Mouse (Mus musculus) embryonic facial prominence, embryonic 10.5 days (tissue): ENCODE data around the gene Rad51c. TPM values are rescaled to one million over a fixed set of nuclear protein-coding genes. Genes with fewer than 3 reads are reported as not detected.

Source experiments
- DNase-seq: peaks from one replicate; pipeline ENCODE4 v3.0.0-alpha.2; 2017; ENCODE audit warnings: low spot score
- H3K27ac ChIP-seq: fragments of 300-500 bp; sonication (generic); replicated peaks from 2 replicates; pipeline ENCODE4 v1.5.1; 2016; ENCODE audit warnings: mild to moderate bottlenecking
- H3K27me3 ChIP-seq: fragments of 300-500 bp; sonication (generic); replicated peaks from 2 replicates; pipeline ENCODE4 v1.6.1; 2016; ENCODE audit warnings: low read depth, mild to moderate bottlenecking; ENCODE audit not compliant: poor library complexity, severe bottlenecking
- H3K36me3 ChIP-seq: fragments of 300-500 bp; sonication (generic); replicated peaks from 2 replicates; pipeline ENCODE4 v1.6.1; 2016; ENCODE audit warnings: mild to moderate bottlenecking, moderate library complexity
- H3K4me1 ChIP-seq: fragments of 300-500 bp; sonication (generic); 2 replicates; pipeline ENCODE4 v1.6.1; 2016
- H3K4me3 ChIP-seq: fragments of 300-500 bp; sonication (generic); 2 replicates; pipeline ENCODE4 v1.5.1; 2016; ENCODE audit warnings: mild to moderate bottlenecking, moderate library complexity
- H3K9me3 ChIP-seq: fragments of 300-500 bp; sonication (generic); 2 replicates; pipeline ENCODE4 v1.6.1; 2016; ENCODE audit warnings: mild to moderate bottlenecking
- WGBS: fragments of 180-500 bp; shearing (Covaris S2); methylation state at CpG from one replicate; pipeline ENCODE4 v1.1.7; 2016; 5-methylcytosine and 5-hydroxymethylcytosine counted together
- polyA plus RNA-seq: library from polyadenylated mRNA; unstranded; fragments of >200 nt; fragmentation: Nextera tagmentation; extraction: Ambion mirVana; gene quantifications from 2 replicates; pipeline ENCODE4 v1.2.1, GENCODE M21; 2016

Gene Rad51c
- polyA plus RNA-seq, 1 experiment from 2014 or later = 11.9 TPM

DNA sequence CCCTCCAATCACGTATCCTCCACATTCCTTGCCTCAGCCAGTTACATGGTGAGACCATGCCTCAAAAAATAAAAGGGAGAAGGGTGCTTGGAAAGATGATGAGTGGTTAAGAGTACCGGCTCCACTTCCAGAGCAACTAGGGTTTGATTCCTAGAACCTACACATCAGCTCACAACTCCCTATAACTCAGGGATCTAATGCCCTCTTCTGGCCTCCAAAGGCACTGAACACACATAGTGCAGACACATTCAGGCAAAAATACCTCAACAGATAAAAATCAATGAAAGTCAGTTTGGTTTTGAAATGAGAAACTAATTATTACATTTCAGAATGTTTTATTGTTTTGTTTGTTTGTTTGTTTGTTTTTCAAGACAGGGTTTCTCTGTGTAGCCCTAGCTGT, 6.4 kb downstream of the Rad51c start:
- WGBS = 88% methylated on average over 2 of the region's 2 CpGs
- no peaks in the 10 kb centered on the region for H3K27me3 ChIP-seq
- DNase-seq = no peak
- H3K36me3 ChIP-seq = peaks cover 44% of the 10 kb centered on the region
- H3K9me3 ChIP-seq = no peaks in the 10 kb centered on the region
- H3K27ac ChIP-seq = no peak overlapping the region
- no peaks in the 10 kb centered on the region for H3K4me1 ChIP-seq
- H3K4me3 ChIP-seq = no peak overlapping the region

DNA sequence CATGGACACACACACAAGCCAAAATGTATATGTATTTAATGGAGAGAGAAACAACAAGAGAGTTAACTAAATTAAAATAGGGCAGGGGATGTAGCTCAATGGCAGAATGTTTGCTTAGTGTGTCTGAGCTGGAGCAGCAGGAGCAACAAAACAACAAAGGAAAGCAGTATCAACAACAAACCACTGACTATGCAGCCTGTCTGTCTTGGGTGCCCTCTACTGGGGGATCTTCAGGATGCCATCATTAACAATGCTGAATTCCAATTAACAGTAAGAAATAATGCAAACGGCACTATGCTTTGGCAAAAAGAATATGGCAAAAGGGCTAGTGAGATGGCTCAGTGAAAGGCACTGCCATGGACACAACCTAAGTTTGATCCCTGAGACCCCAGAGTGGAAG, 10.9 kb downstream of the Rad51c start:
- H3K27ac ChIP-seq = no peak overlapping the region
- no peaks in the 10 kb centered on the region for H3K27me3 ChIP-seq
- H3K9me3 ChIP-seq = no peaks in the 10 kb centered on the region
- no peaks in the 10 kb centered on the region for H3K4me1 ChIP-seq
- H3K4me3 ChIP-seq = no peak overlapping the region
- WGBS = 47% methylated on average over 1 of the region's 1 CpGs
- H3K36me3 ChIP-seq = peaks cover 38% of the 10 kb centered on the region
- peak; percentile 18 for DNase-seq

DNA sequence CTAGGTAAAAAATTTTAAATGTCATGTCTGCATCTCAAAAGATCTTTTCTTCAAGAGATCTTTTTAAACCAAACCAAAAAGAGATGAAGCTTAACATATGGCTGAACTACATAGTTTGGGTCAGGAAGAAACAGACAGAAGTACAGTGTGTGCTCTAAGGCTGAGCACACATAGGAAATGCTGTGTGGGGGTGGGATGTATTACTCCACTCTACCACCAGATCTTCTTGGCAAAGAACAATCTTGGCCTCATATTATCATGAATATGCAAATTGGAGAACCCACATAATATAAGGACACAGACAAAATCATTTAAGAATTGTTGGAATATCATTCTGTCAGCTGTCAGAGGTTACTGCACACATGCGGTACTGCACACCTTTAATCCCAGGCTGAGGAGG, 19.1 kb downstream of the Rad51c start:
- no peak for DNase-seq
- H3K4me1 ChIP-seq = no peaks in the 10 kb centered on the region
- WGBS = 98% methylated on average over 1 of the region's 1 CpGs
- no peak overlapping the region for H3K4me3 ChIP-seq
- H3K9me3 ChIP-seq = no peaks in the 10 kb centered on the region
- H3K27ac ChIP-seq = no peak overlapping the region
- peaks cover 9% of the 10 kb centered on the region for H3K36me3 ChIP-seq
- no peaks in the 10 kb centered on the region for H3K27me3 ChIP-seq

DNA sequence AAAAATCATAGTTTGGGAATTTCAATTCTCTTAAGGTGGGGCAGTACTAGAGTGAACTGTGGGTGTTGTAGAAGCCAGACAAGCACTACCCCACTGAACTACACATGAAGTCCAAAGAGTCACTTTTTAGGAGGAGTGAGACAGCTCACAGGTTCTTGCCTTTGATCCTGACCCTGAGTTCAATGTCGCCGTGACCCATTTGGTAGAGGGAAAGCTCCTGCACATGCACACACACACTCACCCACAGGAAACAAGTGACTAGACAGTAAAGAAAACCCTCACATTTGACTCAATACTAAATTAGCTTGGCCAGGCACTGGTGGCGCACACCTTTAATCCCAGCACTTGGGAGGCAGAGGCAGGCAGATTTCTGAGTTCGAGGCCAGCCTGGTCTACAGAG, 20.2 kb downstream of the Rad51c start:
- Histone ChIP-seq H3K36me3 (peaks cover 14% of the 10 kb centered on the region; the same call in 1 of the 2 replicates), H3K27me3 (no peaks in the 10 kb centered on the region), H3K4me1 (peaks cover 6% of the 10 kb centered on the region), H3K4me3 (no peak overlapping the region), H3K27ac (no peak overlapping the region), H3K9me3 (no peaks in the 10 kb centered on the region)
- DNase-seq = no peak
- 92% methylated on average over 4 of the region's 4 CpGs for WGBS

DNA sequence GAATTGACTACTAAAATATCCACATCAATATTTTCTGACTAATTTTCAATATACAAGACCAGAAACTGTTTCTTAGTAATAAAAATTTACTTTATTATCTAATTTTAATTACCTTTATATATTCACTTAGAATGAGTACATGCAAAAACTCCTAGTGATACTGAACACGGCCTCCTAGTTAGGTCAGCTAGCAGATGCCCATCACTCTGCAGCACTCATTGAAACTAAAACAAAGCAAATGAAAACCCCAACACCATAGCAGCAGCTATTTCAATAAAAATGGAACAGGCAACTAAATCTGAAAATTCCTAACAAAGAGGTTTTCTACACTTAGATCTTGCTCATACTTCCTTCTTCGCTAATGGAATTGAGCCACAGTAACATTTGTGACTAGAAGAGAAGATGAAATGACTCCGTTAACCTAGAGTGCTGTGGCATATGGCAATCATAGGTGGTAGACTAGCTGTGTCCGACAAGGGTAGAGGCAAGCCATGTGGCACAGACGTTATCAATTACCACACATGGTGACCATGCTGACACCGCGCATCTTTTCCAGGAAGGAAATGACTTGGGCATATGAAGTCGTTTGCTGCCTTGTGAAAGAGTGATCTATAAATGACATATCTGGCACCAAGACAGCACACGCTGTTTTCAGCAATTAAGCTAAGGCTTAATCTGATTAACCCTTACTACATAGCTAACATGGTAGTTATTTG, 36.7 kb downstream of the Rad51c start:
- H3K9me3 ChIP-seq = no peaks in the 10 kb centered on the region
- H3K27ac ChIP-seq = no peak overlapping the region
- no peaks in the 10 kb centered on the region for H3K36me3 ChIP-seq
- no peaks in the 10 kb centered on the region for H3K4me1 ChIP-seq
- no peaks in the 10 kb centered on the region for H3K27me3 ChIP-seq
- DNase-seq = peak; percentile 21
- H3K4me3 ChIP-seq = no peak overlapping the region
- WGBS = 61% methylated on average over 9 of the region's 9 CpGs

DNA sequence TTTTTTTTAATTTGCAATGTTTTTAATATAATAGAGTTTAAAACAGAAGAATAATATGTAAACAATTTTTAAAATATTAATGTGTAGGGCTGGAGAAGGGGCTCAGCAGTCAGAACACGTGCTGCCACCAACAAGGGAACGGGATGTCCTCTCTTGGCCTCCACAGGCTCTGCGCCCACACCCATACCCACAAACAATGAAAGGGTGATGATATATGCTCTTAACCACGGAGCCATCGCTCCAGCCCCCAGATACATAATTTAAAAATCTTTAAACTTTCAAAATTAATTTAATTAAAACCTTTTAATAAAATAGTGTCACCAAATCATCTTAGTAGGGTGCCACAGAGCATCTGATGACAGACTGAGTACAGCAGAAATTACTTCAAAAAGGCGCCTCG, 37.7 kb downstream of the Rad51c start:
- DNase-seq = no peak
- no peaks in the 10 kb centered on the region for H3K27me3 ChIP-seq
- H3K36me3 ChIP-seq = no peaks in the 10 kb centered on the region
- no peaks in the 10 kb centered on the region for H3K9me3 ChIP-seq
- no peak overlapping the region for H3K27ac ChIP-seq
- WGBS = 88% methylated on average over 7 of the region's 7 CpGs
- no peaks in the 10 kb centered on the region for H3K4me1 ChIP-seq
- H3K4me3 ChIP-seq = no peak overlapping the region

DNA sequence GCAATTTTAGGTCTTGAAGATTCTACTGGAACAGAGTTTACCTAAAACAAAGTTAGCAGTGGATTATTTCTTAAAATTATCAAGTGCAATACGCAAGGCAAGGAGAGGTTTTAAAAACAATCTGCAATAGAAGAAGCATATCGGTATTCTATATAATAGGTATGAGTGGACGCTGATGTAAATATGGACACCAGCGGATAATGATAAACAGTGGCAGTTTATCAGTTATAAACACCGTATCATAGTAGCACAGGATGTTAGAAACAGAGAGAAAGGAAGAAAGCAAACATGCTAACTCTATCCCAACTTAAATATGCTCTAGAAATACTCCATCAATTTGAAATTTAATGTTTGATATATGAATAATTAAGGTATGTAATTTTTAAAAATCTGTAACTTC, 39.6 kb downstream of the Rad51c start:
- WGBS = 92% methylated on average over 5 of the region's 5 CpGs

DNA sequence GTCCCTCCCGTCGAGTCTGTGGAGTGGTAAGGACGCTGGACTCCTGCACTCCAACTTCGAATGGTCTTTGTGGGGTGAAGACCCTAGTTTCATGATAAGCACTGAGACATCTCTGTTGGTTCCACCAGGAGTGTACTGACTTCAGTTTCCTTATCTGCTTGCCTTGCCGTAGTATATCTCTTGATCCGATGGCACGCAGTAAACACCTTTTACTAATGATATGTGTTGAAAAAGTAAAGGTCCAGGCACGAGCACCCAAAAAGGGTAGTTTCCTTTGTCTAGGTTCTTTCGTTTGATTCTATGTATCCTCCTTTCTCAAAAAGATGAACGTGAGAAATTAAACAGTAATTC, 45.5 kb downstream of the Rad51c start:
- Histone ChIP-seq H3K27ac (peak overlapping the region; percentile 80), H3K4me1 (peaks cover 15% of the 10 kb centered on the region)
- 19% methylated on average over 10 of the region's 10 CpGs for WGBS

More for the DNA sequence above, 39.6 kb downstream of the Rad51c start:
- Histone ChIP-seq H3K4me1 (no peaks in the 10 kb centered on the region), H3K27ac (no peak overlapping the region), H3K36me3 (no peaks in the 10 kb centered on the region), H3K9me3 (no peaks in the 10 kb centered on the region), H3K27me3 (peaks cover 12% of the 10 kb centered on the region), H3K4me3 (no peak overlapping the region)
- DNase-seq = no peak

DNA sequence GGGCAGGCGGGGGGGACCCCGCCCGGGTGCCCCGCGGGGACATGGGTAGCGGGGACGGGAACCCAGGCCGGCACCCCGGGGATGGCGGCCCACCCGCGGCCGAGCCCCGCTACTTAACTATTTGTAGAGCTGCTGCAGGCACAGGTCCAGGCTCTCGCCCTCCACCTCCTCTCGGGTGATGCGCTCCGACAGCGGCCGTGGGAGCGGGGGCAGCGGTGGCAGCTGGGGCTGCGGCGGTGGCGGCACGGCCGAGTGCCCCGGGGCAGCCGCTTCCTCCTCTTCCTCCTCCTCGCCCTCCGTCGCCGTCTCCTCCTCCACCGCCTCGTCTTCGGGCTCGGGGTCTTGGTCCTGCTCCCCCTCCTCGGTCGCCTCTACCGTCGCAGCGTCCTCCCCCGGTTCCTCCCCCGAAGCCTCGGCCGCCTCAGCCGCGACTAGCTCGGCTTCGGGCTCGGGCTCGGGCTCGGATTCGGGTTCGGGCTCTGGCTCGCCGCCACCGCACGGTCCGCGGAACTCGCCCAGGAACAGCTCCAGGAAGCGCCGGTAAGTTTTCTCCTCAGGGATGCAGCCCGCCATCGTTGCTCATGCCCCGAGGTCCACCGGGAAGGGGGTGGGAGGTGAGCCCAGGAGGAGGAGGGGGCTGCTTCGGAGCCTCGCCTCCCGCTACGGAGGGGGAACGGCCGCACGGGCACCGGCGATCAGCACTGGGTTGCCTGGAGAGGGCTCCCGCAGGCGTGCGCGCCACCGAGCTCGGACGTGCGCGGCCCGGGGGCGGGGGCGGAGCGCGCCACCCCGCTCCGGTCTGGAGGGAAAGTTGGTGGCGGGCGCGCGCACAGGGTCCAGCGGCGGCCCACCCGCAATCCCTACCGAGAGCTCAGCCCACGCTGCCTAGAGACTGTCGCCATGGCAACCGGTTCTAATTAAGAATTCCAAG, 46.2 kb downstream of the Rad51c start, which contains the start of gene Ppm1e:
Ppm1e (minus strand) TSS at position 693 of the 931 bp plus-strand sequence.
- under 1% methylated on average over 104 of the region's 104 CpGs for WGBS
- Histone ChIP-seq H3K27ac (peak within 1 kb of the TSS; percentile 80), H3K27me3 (peaks cover 62% of the 10 kb centered on the region)

More for the DNA sequence above, 45.5 kb downstream of the Rad51c start:
- H3K4me3 ChIP-seq = peak overlapping the region; percentile 71
- H3K27me3 ChIP-seq = peaks cover 62% of the 10 kb centered on the region
- DNase-seq = no peak
- H3K36me3 ChIP-seq = no peaks in the 10 kb centered on the region
- H3K9me3 ChIP-seq = no peaks in the 10 kb centered on the region

DNA sequence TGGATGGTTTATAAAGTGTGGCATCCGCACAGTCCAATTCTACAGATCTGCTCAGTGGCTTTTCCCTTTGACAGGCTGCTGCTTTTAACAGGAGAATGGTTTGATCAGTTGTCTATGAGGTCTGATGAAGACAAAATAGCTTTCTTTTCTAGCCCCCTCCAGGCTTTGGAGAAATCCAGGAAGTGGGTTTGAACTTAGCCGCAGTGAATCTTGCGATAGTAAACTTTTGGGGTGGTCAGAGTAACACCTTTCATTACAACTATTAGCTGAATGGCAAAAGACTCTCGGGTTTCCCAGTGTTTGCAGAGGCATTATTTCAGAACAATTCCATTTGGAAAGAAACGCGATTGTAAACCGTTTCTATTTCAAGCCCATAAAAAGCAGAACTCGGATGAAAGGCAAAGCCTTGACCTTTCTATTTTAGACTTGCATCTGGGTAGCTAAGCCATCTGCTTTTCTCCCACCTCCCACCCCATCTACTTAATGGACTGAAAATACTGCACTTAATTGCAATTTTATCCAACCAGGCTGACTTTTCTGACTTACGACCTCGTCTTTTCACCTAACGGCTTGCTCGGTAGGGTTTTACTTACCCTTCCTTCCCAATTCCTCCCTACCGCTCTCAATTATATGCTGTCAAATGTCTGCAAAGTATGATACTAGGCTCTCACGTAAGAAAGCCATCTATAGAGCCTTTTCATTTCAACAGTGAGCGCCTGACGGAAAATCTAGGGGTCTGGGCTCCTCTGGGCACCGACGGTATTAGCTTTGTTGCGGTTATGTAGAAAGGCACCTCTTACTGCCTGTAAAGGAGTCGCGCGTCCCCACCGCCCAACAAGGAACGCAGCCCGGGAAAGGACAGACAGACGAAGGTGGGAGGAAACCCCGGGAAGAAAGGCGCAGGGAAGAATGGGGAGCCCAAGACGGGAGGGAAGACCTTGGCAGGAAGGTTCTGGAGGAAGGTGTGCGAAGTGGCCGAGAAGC, 47.1 kb downstream of the Rad51c start:
- WGBS = 9% methylated on average over 31 of the region's 31 CpGs
- no peaks in the 10 kb centered on the region for H3K36me3 ChIP-seq
- DNase-seq = peak; percentile 38
- H3K4me3 ChIP-seq = peak overlapping the region; percentile 71
- H3K27me3 ChIP-seq = peaks cover 62% of the 10 kb centered on the region
- H3K9me3 ChIP-seq = no peaks in the 10 kb centered on the region
- H3K4me1 ChIP-seq = peaks cover 15% of the 10 kb centered on the region
- peak overlapping the region; percentile 80 for H3K27ac ChIP-seq

More for the DNA sequence above, 46.2 kb downstream of the Rad51c start, which contains the start of gene Ppm1e:
- H3K36me3 ChIP-seq = no peaks in the 10 kb centered on the region
- H3K4me1 ChIP-seq = peaks cover 15% of the 10 kb centered on the region
- peak; percentile 90 for DNase-seq
- peak within 1 kb of the TSS; percentile 71 for H3K4me3 ChIP-seq
- no peaks in the 10 kb centered on the region for H3K9me3 ChIP-seq

DNA sequence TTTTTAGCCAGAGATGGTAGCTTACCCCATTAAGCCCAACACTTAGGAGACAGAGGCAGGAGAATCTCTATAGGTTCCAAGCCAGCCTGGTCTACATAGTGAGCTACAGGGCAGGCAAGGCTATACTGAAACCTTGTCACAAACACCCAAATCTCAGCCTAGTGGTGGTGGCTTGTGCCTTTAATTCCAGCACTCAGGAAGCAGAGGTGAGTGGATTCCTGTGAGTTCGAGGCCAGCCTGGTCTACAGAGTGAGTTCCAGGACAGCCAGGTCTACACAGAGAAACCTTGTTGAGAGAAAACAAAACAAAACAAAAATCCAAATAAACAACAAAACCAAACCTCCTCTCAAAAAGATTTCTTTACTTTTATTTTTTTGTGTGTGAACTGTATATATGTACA, 49.9 kb downstream of the Rad51c start:
- Histone ChIP-seq H3K4me3 (no peak overlapping the region), H3K36me3 (no peaks in the 10 kb centered on the region), H3K4me1 (peaks cover 15% of the 10 kb centered on the region), H3K27ac (no peak overlapping the region), H3K27me3 (peaks cover 48% of the 10 kb centered on the region), H3K9me3 (no peaks in the 10 kb centered on the region)
- WGBS = 85% methylated on average over 1 of the region's 1 CpGs
- DNase-seq = no peak

DNA sequence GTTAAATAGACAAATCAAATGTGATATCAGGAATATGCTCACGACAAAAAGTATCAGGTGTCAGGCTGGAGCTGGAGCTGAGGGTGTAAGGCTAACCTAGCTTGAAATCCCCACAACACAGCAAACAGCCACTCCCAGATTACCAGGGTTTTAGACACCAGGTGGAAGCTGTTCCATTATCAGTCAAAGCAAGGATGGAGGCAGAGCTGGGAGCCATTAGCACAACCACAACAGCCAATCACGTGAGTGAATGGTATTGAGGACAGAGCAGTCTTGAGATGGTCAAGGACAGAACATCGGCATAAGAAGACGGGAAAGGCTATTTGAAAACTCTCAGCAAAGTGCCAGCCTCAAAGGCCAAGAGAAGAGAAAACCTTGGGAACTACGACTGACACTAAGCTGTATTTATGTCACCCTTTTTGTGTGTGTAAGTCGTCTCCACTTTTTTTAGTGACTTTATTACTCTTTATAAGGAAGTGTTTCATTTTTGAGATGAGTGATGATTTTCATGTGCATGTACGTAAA, 51.0 kb downstream of the Rad51c start:
- Histone ChIP-seq H3K36me3 (no peaks in the 10 kb centered on the region), H3K9me3 (no peaks in the 10 kb centered on the region), H3K4me1 (peaks cover 11% of the 10 kb centered on the region), H3K27ac (no peak overlapping the region), H3K4me3 (no peak overlapping the region), H3K27me3 (peaks cover 37% of the 10 kb centered on the region)
- 79% methylated on average over 7 of the region's 7 CpGs for WGBS
- no peak for DNase-seq
